Mouse (Mus musculus): ENCODE data around the gene Kcnmb3. TPM values are rescaled to one million over a fixed set of nuclear protein-coding genes. Genes with fewer than 3 reads are reported as not detected.

The Kcnmb3 gene
- under 1 TPM in 1 of 2 experiments, not detected in 1; 0.41 TPM for total RNA-seq (2021)
- long read RNA-seq, experiment 1, result 0 reads
- long read RNA-seq, experiment 2, partial matches to known transcripts, result 0 of 1 reads
- long read RNA-seq, experiment 2, other reads (novel, unspliced or antisense), result 1 of 1 reads

DNA sequence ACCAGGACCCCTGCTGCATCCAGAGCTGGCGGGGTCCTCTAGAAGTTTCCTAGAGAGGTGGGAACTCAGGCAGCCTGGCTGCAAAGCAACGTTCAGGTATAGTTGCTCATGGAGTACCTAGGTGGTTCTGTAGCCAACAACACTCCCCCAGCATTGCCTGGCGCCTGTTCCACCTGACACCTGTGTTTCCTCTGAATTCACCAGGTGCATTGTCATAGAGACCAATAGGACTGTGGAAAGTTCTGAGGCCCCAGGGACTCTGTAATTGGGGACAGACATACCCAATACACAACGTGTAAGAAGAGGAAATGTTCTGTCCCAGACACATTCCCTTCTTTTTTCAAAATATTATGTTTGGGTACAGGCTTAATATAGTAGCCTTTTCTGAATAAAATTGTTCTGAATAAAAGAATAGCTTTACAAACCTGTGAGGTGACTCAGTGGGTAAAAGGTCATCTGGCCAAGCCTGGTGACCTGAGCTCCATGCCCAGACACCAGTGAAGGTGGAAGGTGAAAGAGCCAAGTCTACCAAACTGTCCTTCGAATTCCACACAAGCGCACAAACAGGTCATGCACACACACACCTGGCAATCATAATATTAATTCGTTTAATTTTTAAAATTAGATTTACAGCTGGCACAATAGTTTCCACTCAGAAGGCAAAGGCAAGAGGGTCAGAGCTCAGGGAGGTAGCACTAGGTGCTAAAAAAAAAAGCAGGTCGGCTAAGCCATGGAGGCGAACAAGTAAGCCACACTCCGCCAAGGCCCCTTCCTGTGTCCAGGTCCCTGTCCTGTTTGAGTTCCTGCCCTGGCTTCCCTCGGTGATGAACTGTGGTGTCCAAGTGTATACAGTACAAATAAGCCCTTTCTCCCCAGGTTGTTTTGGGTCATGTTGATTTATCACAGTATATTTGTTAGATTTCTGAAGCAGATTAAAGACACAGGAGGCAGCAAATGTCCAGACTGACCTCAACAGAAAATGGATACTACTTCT, at the start of gene Kcnmb3:
Gene Kcnmb3, minus strand, starts transcription at position 135 of the 994 bp plus-strand sequence.
- no peak for DNase-seq (ENCODE audit: low spot score in 2 of 2)

DNA sequence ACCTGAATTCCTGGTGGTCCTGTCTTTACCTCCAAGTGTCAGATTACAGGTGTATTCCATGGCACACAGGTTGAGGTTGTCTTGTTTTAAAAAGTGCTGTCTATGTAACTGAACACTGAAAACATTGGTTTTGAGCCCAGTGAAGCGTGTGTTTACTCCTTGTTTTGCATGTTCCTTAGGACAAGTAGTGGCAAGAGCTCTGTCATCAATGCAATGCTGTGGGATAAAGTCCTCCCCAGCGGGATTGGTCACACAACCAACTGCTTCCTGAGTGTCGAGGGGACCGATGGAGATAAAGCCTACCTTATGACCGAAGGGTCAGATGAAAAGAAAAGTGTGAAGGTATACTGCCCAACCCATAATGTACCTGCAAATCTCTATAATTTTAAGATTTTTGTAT, 46.1 kb upstream of the Kcnmb3 start:
- DNase-seq (ENCODE audit: low spot score in 2 of 2), result no peak

DNA sequence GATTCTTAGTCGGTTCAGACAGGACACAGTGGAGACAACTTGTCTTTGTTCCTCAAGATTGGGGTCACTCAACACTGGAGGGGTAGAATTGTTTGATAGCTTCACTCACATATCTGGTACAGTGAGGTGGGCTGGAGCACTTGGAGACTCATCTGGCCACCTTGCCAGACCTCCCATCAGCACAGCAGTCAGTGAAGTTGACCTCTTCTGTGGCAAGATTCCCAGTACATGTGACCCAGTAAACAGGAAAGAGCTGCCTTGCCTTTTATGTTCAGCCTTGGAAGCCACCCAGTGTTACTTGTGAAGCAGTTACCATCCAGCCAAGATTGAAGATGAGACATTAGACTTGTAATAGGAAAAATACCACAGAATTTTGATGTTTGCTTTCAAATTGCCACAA, 45.5 kb upstream of the Kcnmb3 start:
- no peak for DNase-seq (ENCODE audit: low spot score in 2 of 2)

DNA sequence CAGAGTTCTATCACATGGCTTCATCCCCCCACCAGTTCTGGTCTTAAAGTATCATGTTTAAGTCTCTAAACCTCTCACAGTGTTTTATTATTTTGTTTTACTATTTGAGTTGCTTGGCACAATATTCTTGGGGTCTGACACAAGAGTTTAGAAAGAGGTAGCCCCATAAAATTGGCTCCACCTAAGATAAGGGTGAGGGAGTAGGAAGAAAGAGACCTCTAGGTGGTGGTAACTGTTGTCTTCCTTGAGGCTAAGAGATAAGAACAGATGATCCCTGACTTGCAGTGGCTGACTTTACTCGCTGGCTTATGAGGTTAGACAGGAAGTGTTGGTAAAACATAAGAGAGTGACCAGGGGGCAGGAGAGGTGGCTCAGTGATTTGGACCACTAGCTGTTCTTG, 43.7 kb upstream of the Kcnmb3 start:
- DNase-seq (ENCODE audit: low spot score in 2 of 2), result no peak

DNA sequence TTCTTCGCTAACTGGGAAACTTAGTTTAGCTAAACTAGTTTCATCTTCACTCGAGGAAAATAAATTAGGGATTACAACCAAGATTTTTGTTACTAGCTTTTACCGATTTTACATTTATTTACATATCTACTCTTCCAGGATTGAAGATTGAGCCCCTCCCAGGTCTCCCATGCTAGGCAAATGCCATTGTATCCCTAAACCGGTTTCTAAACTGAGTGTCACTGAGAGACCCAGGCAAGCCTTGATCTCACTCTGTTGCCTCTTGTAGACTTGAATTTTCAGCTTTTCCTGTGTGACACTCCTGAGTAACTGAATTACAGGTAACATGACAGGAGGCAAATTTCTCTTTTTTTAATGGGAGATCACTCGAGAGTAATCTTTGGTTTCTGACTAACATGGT, 38.0 kb upstream of the Kcnmb3 start:
- DNase-seq (ENCODE audit: low spot score in 2 of 2), result no peak

DNA sequence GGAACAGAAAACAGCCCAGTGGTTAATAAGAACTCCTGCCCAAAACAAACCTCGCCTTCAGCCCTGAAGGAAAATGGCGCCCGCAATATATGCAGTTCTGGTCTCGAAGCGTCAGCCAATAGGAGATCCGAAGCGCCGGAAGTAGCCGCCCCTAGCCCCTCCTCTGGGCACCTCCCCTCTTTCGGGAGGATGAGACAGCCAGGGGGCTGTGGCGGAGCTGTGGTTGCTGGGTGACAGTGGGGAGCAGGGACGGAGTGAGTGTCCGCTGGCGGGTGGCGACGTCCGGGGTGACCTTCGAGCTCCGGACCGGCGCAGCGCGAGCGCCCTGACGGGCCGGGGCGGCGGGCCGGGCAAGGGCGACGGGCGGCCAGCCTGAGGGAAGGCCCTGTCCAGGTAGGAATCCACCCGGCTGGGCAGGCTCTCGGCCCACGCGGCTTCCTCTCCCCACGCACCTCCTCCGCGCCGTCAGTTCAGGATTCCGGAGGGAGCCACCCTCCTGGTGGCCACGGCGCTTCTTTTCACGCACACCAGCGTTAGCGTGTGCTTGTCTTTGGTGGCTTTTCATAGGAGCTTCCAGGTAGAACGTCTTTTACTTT, 37.4 kb upstream of the Kcnmb3 start, which contains the start of gene Mfn1:
Gene Mfn1, plus strand, starts transcription at position 163 of the 596 bp plus-strand sequence.
- DNase-seq (ENCODE audit: low spot score in 2 of 2), result peak; percentile 82 to 91

DNA sequence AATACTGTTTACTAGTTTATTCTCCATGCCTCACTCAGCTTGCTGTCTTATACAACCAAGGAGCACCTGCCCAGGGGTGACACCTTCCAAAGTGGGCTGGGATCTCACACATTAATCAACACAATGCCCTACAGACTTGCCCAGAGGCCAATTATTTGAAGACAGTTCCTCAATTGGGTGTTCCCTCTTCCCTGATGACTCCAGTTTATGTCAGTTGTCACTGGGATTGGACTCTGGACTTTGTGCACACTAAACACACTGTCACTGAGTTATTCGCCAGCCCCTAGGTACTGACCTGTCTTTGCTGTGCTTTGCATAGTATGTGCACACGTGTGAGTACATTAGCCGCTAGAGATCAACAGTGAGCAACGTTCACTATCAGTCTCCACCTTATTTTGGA, 35.1 kb upstream of the Kcnmb3 start:
- no peak for DNase-seq (ENCODE audit: low spot score in 2 of 2)

DNA sequence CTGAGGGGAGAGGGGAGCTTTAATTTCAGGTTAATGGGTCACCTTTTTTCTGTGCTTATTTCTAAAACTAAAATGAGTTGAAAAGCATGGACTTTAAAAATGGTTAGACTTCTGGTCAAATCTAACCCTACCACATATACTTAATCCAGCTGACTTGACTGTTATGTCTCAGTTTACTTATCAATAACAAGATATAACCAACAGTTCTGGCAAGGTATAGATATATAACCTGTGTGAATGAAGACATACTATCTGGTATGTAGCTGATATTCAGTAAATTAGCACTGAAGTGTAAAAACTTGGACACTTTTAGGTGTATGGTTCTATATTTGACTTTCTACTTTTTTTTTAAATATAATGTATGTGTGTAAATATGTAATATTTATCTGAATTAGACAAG, 21.5 kb upstream of the Kcnmb3 start:
- DNase-seq (ENCODE audit: low spot score in 2 of 2), result no peak

DNA sequence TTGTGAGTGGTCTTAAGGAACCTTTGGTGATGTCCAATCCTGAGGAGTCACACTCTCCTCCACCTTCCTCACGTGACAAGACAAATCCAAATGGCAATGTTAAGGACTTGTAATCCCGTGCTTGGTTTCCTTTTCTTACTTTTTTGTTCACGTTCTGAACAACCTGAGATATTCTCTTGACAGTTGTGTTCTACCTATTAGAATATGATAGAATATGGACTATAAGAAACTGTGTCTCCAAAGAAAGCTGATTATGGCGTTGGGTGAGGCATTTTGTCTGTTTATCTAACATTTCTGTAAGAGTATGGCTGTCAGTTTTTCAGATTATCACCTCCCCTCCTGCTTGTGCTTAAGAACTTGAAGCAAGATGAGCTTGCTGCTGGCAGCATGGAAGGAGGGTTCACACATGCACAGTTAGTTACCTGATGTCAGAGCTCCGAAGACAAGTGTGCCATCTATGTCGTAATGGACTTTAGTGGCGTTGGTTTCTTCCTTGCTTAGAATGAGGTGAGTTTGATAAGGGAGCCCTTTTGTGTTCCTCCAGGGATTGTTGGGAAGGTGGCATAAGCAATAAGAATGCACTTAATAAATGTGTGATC, 20.8 kb upstream of the Kcnmb3 start:
- no peak for DNase-seq (ENCODE audit: low spot score in 2 of 2)

DNA sequence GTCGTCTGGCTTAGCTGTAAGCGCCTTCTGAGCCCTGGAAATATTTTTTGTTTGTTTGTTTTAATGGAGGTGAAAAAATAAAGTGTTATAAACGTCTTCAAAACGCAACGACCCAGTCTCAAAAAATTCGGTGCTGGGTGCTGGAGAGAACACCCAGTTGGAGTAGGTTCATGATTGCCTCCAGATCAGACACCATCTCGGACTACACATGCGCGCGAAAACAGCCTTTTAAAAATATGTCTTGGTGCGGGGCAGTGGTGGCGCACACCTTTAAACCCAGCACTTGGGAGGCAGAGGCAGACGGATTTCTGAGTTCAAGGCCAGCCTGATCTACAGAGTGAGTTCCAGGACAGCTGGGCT, 19.1 kb upstream of the Kcnmb3 start:
- DNase-seq (ENCODE audit: low spot score in 2 of 2), result no peak

DNA sequence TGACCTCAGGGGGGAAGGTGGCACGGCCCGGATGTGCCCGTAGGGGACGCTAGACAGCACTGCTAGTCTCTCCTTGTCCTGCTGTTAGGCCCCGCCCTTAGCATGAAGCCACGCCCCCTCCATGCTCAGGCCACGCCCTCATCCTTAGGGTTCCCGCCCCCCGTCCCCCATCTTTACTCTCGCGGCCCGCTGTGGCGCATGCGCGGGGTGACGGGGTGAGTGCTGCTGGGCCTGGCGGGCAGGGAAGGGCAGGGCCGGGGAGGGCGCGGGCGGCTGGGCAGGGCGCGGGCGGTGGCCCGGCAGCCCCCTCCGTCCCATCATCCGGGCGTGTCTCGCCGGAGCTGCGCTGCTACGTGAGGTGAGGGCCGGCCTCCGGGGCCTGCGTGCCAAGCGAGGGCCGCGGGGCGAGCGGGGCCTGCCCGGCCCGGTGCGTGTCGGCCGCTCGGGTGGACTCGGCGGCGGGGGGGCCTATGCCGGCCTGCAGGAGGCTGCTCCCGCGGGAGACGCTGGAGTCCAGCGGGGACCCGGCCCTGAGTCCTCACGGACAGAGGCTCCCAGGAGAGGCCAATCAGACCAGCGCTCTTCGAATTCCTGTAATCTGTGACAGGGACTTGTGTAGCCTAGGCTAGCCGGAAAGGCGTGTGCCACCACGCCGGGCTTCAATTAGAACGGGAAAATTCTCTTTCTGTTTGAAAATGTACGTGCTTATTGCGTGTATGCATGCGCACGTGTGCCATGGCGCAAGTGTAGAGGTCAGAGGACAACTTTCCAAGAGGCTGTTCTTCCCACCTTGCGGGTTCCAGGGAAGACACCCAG, 18.6 kb upstream of the Kcnmb3 start:
- DNase-seq (ENCODE audit: low spot score in 2 of 2), result peak; percentile 95 to 96

DNA sequence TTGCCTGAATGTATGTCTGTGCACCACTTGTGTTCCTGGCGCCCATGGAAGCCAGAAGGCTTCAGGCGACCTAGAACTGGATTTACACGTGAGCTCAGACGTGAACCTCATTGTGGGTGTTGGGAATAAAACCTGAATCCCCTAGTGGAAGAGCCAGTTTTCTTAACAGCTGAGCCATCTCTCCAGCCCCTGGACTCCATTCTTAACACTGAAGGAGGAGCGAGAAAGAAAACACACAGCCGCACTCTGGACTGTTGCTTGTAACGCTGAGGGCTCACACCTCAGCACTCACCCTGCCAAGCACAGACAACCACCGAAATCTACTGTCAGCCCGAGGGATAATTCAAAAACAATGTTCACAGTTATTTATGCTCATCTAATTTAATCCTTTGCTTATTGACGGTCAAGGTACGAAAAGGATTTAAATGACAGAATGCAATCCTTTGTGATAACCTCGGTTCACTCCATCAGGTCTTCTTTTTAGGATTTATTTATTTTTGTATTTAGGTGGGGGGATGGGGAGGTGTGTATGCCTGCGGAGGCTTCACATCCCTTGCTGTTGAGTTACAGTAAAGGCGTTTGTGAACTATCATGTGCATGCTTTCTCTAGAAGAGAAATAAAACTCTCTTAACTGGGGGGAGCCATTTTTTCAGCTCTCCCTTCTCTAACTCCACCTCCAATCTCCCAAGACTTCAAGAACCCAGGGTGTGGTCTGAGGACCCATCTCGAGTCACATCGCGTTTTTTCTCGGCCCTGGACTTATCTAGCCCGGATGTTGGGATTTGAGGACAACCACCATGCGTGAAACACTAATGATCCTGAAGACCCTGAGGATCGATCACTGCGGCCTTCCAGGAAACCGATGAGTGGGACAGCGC, 17.7 kb upstream of the Kcnmb3 start, which contains the start of gene Zfp639:
Gene Zfp639, plus strand, starts transcription at position 764 of the 879 bp plus-strand sequence.
- no peak for DNase-seq (ENCODE audit: low spot score in 2 of 2)

DNA sequence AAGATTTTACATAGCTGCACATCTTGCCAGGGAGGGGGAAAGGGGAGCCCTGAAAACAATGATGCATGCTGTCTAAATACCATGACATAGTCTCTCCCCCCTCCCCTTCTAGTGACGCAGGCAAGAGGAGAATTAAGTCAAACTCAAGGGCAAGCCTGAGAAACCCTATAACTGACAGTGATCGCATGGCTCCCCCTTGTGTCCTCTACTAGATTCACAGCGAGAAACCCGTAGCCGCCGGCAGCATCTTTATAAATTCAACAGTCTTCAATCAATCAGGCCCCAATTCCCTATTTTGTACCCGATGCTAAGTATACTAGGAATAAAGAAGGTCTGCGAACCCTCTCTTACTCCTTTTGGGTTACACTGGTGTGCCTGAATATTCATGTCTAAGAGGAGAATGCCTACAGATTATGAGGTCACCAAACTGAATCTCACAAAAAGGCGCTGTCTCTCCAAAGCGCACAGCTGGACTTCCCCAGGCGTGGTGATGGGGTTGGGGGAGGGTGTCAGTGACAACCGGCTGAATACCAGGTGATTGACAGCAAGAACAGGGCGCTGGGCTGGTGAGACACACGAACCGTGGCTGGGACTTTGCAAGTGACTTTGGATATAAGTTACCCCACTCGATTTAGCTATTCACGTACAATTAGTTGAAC, 16.8 kb upstream of the Kcnmb3 start:
- DNase-seq (ENCODE audit: low spot score in 2 of 2), result peak; percentile 28 to 60

DNA sequence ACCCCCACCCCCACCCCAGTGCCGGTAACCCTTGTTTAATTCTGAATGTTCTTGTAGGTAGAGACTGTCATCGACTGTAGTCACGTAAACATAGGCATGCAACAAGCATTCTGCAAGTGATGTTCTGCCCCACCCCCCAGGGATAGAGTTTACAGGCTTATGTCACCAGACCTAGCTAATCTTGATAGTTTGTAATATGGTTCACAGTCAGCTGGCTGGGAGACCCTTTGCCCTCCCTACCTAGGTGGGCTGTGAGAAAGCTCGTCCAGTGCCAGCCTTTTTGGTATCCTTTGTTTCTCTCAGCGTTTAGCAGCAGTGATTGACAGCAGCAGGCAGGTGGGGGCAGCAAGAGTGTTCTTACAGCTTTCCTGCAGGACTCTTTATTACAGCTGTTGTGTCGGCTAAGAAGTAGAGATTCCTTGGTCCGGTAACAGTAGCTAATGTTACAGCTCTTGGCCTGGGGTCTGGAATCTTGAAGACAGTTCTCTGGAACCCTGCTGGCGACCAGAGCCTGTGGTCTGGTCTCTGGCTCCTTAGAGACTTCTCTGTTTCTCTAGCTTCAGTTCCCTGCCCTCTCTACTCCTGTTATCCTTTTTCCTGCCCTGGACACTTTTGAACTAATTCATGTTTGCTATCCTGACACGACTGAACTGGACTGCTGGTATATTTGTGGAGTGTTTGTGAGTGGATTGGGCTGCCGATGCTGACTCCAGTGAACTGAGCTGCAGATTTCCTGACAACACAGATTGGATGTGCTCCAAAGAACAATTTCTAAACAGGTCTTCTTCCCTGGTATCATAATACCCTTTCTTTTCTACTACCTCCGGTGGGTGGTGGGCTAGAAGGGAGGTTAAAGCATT, 14.6 kb upstream of the Kcnmb3 start:
- DNase-seq (ENCODE audit: low spot score in 2 of 2), result no peak

DNA sequence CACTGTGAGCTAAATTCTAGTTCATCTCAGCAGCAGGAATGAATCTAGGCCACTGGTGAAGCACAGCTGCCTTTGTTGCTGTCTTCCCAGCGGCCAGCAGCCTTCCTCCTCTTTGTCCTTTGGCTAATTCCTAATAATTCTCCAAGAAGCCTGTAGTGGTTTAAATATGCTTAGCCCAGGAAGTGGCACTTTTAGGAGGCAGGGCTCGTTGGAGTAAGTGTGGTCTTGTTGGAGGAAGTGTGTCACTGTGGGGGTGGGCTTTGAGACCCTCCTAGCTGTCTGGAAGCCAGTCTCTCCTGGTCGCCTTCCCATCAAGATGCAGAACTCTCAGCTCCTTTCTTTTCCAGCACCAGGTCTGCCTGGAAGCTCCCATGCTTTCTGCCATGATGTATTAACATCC, 13.8 kb upstream of the Kcnmb3 start:
- DNase-seq (ENCODE audit: low spot score in 2 of 2), result no peak

DNA sequence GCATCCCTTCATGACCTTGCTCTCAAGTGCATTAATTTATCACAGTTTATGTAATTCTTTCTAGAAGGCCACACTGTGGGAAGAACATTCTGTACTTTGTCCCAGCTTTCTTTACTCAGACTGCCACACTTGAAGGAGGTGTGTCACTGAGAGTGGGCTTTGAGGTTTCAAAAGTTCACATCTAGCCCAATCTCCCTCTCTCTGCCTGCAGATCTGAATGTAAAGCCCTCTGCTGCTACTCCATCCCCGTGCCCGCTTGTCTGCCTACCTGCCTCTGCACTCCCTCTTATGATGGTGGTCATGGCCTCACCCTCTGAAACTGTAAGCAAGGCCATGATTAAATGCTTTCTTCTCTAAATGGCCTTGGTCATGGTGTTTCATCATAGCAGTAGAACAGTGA, 8.3 kb upstream of the Kcnmb3 start:
- DNase-seq (ENCODE audit: low spot score in 2 of 2), result no peak

DNA sequence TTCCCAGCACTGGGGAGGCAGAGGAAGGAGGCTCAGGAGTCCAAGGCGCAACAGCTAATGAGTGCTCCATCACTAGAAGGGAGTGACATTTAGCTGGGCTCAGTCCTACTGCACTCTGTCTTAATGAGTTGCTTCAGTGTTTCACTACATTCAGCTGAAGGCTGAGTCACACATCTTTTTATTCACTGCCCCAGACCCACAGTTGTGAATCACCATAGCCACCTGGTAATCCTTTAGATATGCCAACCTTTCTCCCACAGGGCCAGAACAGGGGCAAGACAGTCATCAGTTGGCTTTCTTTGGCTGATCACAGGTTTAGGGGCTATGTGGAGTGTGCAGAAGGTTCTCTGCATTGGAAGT, 4.7 kb upstream of the Kcnmb3 start:
- DNase-seq (ENCODE audit: low spot score in 2 of 2), result no peak

Data from gastrocnemius, postnatal 4 days (tissue).